Mouse (Mus musculus): ENCODE results near the gene Gclm.

- peak; percentile 57 for TF ChIP-seq CTCF (IDR thresholded peaks at IDR 0.05; ENCODE audit: low read depth)
- TF ChIP-seq EP300 (optimal IDR thresholded peaks at IDR 0.05), result no peak
Measured at GRCm38 (mm10) chr3:122269986-122270385, 24.6 kb downstream of the Gclm start.

Measured in stomach, postnatal 0 days (tissue).